Mouse (Mus musculus): ENCODE measurements around the gene Tubgcp6.

GRCm38 (mm10) chr15:89157954-89158353 is 35.0 kb upstream of the Tubgcp6 start:
- peak; percentile 83 for TF ChIP-seq CTCF (IDR thresholded peaks at IDR 0.05)
- TF ChIP-seq POLR2A (IDR thresholded peaks at IDR 0.05; ENCODE audit: insufficient read depth, low read depth, low read length) = no peak
